Mouse (Mus musculus): ENCODE data around the gene Kxd1. TPM values are rescaled to one million over a fixed set of nuclear protein-coding genes. Genes with fewer than 3 reads are reported as not detected.

Kxd1 gene
- polyA plus RNA-seq, 1 experiment from 2014 or later: 47.1 TPM

DNA sequence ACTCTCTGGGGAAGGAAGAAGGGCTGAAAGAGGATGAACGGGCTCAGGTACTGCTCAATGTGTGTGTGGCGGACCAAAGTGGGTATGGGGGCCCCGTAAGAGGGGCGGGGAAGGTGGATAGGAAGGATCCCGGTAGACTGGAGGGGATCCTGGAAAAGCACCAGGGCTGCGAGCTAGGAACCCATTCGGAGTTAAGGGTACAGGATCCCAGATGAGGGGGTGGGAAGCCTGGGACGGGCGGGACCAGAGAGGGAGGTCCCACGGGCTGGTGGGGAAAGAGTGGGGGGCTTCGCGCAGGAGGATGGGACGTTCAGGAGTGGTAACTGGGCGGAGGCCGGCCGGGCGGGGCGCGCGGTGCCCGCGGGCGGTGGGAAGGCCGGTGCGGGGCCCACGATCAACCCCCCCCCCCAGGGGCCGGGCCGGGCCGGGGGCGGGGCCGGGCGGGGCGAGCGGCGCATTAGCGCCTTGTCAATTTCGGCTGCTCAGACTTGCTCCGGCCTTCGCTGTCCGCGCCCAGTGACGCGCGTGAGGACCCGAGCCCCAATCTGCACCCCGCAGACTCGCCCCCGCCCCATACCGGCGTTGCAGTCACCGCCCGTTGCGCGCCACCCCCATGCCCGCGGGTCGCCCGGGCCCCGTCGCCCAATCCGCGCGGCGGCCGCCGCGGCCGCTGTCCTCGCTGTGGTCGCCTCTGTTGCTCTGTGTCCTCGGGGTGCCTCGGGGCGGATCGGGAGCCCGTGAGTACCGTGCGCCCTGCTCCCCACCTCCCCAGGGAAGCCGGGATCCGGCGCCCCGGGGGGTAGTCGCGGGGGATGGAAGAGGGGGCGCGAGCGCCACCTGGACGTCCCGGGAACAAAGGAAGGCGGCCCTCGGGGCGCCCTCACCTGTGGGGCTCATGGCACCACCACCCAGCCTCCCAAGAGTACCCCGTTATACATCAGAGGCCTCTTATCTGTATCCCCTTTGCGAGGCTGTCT lies 34.8 kb downstream of the Kxd1 start, which contains the start of gene Crlf1:
TSS of gene Crlf1 (plus strand) at position 495 of the 977 bp plus-strand sequence.
- Histone ChIP-seq H3K27me3 (ENCODE audit: control insufficient read depth, insufficient read depth, low read length) (peaks cover 52% of the 10 kb centered on the region), H3K9me3 (ENCODE audit: control insufficient read depth, low read length) (no peaks in the 10 kb centered on the region), H3K9ac (ENCODE audit: low read length) (peak within 1 kb of the TSS; percentile 45), H3K4me1 (replicated peaks; ENCODE audit: control insufficient read depth, insufficient read depth) (0 out of 2 replicates have a peak, but pooled peaks cover 4% of the 10 kb centered on the region), H3K36me3 (ENCODE audit: control insufficient read depth, insufficient read depth, low read length) (no peaks in the 10 kb centered on the region), H3K27ac (replicated peaks) (no peak within 1 kb of the TSS), H3K4me3 (ENCODE audit: low read depth, low read length) (peak within 1 kb of the TSS; percentile 43), H3K4me2 (replicated peaks; ENCODE audit: low read depth) (peak within 1 kb of the TSS; percentile 75)
- DNase-seq (ENCODE audit: low spot score): no peak
- no peak; the same call in 1 of the 2 replicates for ATAC-seq (ENCODE audit: low FRiP score, low TSS enrichment)
- TF ChIP-seq CTCF (IDR thresholded peaks at IDR 0.05; ENCODE audit: low read depth): no peak
- TF ChIP-seq EP300 (optimal IDR thresholded peaks at IDR 0.05): no peak
- under 1% methylated on average over 49 of the region's 93 CpGs for WGBS

- DNase-seq (ENCODE audit: low spot score) (no peak), ATAC-seq (ENCODE audit: low FRiP score, low TSS enrichment) (no peak)
- Histone ChIP-seq H3K36me3 (ENCODE audit: control insufficient read depth, insufficient read depth, low read length) (no peaks in the 10 kb centered on the region), H3K9me3 (ENCODE audit: control insufficient read depth, low read length) (no peaks in the 10 kb centered on the region), H3K4me2 (replicated peaks; ENCODE audit: low read depth) (no peak overlapping the region), H3K4me3 (ENCODE audit: low read depth, low read length) (no peak overlapping the region), H3K4me1 (replicated peaks; ENCODE audit: control insufficient read depth, insufficient read depth) (0 out of 2 replicates have a peak, but pooled peaks cover 4% of the 10 kb centered on the region), H3K27ac (replicated peaks) (no peak overlapping the region), H3K27me3 (ENCODE audit: control insufficient read depth, insufficient read depth, low read length) (peaks cover 56% of the 10 kb centered on the region), H3K9ac (ENCODE audit: low read length) (no peak overlapping the region)
- WGBS: 17% methylated on average over 20 of the region's 20 CpGs
- TF ChIP-seq EP300 (optimal IDR thresholded peaks at IDR 0.05): no peak
- no peak for TF ChIP-seq CTCF (IDR thresholded peaks at IDR 0.05; ENCODE audit: low read depth)
These were observed 36.8 kb downstream of the Kxd1 start for GRCm38 (mm10) chr8:70490880-70491495.

- Histone ChIP-seq H3K9ac (ENCODE audit: low read length) (no peak overlapping the region), H3K4me3 (ENCODE audit: low read depth, low read length) (no peak overlapping the region), H3K27ac (replicated peaks) (no peak overlapping the region), H3K4me1 (replicated peaks; ENCODE audit: control insufficient read depth, insufficient read depth) (0 out of 2 replicates have a peak, but pooled peaks cover 4% of the 10 kb centered on the region), H3K4me2 (replicated peaks; ENCODE audit: low read depth) (peak overlapping the region; percentile 55; the same call in 1 of the 2 replicates), H3K9me3 (ENCODE audit: control insufficient read depth, low read length) (no peaks in the 10 kb centered on the region), H3K27me3 (ENCODE audit: control insufficient read depth, insufficient read depth, low read length) (peaks cover 51% of the 10 kb centered on the region), H3K36me3 (ENCODE audit: control insufficient read depth, insufficient read depth, low read length) (no peaks in the 10 kb centered on the region)
- no peak for DNase-seq (ENCODE audit: low spot score)
- no peak for TF ChIP-seq CTCF (IDR thresholded peaks at IDR 0.05; ENCODE audit: low read depth)
- TF ChIP-seq EP300 (optimal IDR thresholded peaks at IDR 0.05): no peak
- ATAC-seq (ENCODE audit: low FRiP score, low TSS enrichment): no peak
- WGBS: 31% methylated on average over 10 of the region's 10 CpGs
These were observed 37.5 kb downstream of the Kxd1 start for GRCm38 (mm10) chr8:70490061-70490879.

- DNase-seq (ENCODE audit: low spot score): peak; percentile 28
- no peak overlapping the region for H3K9ac ChIP-seq (ENCODE audit: low read length)
- H3K9me3 ChIP-seq (ENCODE audit: control insufficient read depth, low read length): no peaks in the 10 kb centered on the region
- no peak overlapping the region for H3K27ac ChIP-seq (replicated peaks)
- peak overlapping the region; percentile 30 for H3K4me3 ChIP-seq (ENCODE audit: low read depth, low read length)
- peak overlapping the region; percentile 55 for H3K4me2 ChIP-seq (replicated peaks; ENCODE audit: low read depth)
- no peak for ATAC-seq (ENCODE audit: low FRiP score, low TSS enrichment)
- TF ChIP-seq EP300 (optimal IDR thresholded peaks at IDR 0.05) (no peak), CTCF (IDR thresholded peaks at IDR 0.05; ENCODE audit: low read depth) (no peak)
- peaks cover 46% of the 10 kb centered on the region for H3K27me3 ChIP-seq (ENCODE audit: control insufficient read depth, insufficient read depth, low read length)
- 5% methylated on average over 29 of the region's 41 CpGs for WGBS
- H3K4me1 ChIP-seq (replicated peaks; ENCODE audit: control insufficient read depth, insufficient read depth): 0 out of 2 replicates have a peak, but pooled peaks cover 4% of the 10 kb centered on the region
- no peaks in the 10 kb centered on the region for H3K36me3 ChIP-seq (ENCODE audit: control insufficient read depth, insufficient read depth, low read length)
These were observed 38.2 kb downstream of the Kxd1 start for GRCm38 (mm10) chr8:70489576-70489975.

DNA sequence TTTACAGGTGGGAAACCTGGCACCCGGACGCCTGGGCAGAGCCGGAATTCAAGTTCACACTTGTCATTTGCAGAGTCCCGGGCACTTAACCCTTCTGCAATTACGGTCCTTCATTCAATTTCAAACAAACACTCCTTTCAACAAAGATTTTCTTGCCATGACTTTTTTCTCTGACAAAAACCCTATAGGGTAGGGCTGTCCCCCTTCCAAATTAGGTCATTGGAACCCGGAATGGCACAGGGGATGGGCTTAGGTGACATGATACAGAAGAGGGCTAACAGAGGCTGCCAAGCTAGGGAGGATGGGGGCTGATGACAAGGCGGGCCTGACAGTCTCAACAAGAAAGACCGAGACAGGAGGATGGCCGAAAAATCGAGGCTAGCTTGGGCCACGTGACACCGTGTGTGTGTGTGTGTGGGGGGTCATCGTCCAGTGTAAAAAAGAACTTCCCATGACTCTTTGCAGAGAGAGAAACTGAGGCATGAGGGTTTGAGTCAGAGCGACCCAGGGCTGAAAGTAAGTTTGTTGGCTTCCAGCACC lies 38.8 kb downstream of the Kxd1 start:
- no peaks in the 10 kb centered on the region for H3K36me3 ChIP-seq (ENCODE audit: control insufficient read depth, insufficient read depth, low read length)
- ATAC-seq (ENCODE audit: low FRiP score, low TSS enrichment): no peak
- peak overlapping the region; percentile 31 for H3K4me3 ChIP-seq (ENCODE audit: low read depth, low read length)
- peaks cover 43% of the 10 kb centered on the region for H3K27me3 ChIP-seq (ENCODE audit: control insufficient read depth, insufficient read depth, low read length)
- WGBS: 7% methylated on average over 14 of the region's 14 CpGs
- no peaks in the 10 kb centered on the region for H3K9me3 ChIP-seq (ENCODE audit: control insufficient read depth, low read length)
- H3K27ac ChIP-seq (replicated peaks): no peak overlapping the region
- TF ChIP-seq CTCF (IDR thresholded peaks at IDR 0.05; ENCODE audit: low read depth) (no peak), EP300 (optimal IDR thresholded peaks at IDR 0.05) (no peak)
- no peak overlapping the region for H3K9ac ChIP-seq (ENCODE audit: low read length)
- no peak for DNase-seq (ENCODE audit: low spot score)
- peak overlapping the region; percentile 55 for H3K4me2 ChIP-seq (replicated peaks; ENCODE audit: low read depth)
- H3K4me1 ChIP-seq (replicated peaks; ENCODE audit: control insufficient read depth, insufficient read depth): 0 out of 2 replicates have a peak, but pooled peaks cover 4% of the 10 kb centered on the region
